Mouse (Mus musculus): ENCODE results near the gene Prkg1.

- no peak for TF ChIP-seq GATA1 (IDR thresholded peaks at IDR 0.05; ENCODE audit: borderline replicate concordance, low read length)
- TF ChIP-seq FLI1 (IDR thresholded peaks at IDR 0.05; ENCODE audit: low read length) = no peak
These were observed 151.7 kb downstream of the Prkg1 start for GRCm38 (mm10) chr19:31613146-31613545.
